In the genomic region with DNA sequence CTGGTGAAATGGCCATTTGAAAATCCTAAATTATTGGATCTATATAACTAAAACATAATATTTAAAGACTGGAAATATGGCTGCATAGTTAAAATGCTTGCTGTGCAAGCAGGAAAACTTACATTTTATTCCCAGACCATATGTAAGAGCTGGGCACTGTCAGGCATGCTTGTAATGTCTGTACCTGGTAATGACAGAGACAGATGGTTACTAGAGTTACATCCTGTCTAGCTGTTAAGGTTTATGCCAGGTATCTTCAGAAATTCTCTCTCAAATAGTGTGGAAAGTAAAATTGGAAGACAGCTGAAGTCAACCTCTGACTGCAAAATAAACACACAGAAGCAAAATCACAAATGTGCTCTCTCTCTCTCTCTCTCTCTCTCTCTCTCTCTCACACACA, we compare ENCODE assay signal across 16 mouse cellular contexts.
DNase-seq lines count a peak whose midpoint lies in the region; ATAC-seq lines count a peak whose summit lies in the region.
"Had no signal": no experiment of that assay in that cellular context is flagged by ENCODE, and none has a peak within 500 bp of the region (broad histone marks: within the 10 kb centered on the region; RNA-seq: fewer than 3 reads in every experiment).

No protein-coding gene starts in this region.

- no peak overlapping the region for H3K27ac ChIP-seq in hindbrain, embryonic 14.5 days
- H3K27ac ChIP-seq: embryonic facial prominence, embryonic 10.5 days; embryonic facial prominence, embryonic 12.5 days; forebrain, embryonic 13.5 days; forebrain, embryonic 15.5 days had no signal

- no peaks in the 10 kb centered on the region for H3K27me3 ChIP-seq in hindbrain, embryonic 14.5 days (ENCODE audit: control insufficient read depth, insufficient read depth, low read length)
- H3K27me3 ChIP-seq: embryonic facial prominence, embryonic 12.5 days; forebrain, embryonic 13.5 days; forebrain, embryonic 15.5 days had no signal

- no peak overlapping the region for H3K9ac ChIP-seq in hindbrain, embryonic 14.5 days
- H3K9ac ChIP-seq: embryonic facial prominence, embryonic 12.5 days; forebrain, embryonic 13.5 days; forebrain, embryonic 15.5 days; forebrain, postnatal 0 days had no signal

- no peak for ATAC-seq in hindbrain, embryonic 14.5 days (ENCODE audit: low FRiP score)
- no peak for ATAC-seq in frontal cortex, adult (ENCODE audit: low TSS enrichment)
- ATAC-seq: forebrain, embryonic 13.5 days; forebrain, embryonic 15.5 days; forebrain, postnatal 0 days had no signal

- H3K36me3 ChIP-seq in hindbrain, embryonic 14.5 days (replicated peaks; ENCODE audit: control insufficient read depth, insufficient read depth) = no peaks in the 10 kb centered on the region
- H3K36me3 ChIP-seq: embryonic facial prominence, embryonic 10.5 days; embryonic facial prominence, embryonic 12.5 days; forebrain, embryonic 15.5 days had no signal

- no peaks in the 10 kb centered on the region for H3K4me1 ChIP-seq in hindbrain, embryonic 14.5 days (replicated peaks; ENCODE audit: control insufficient read depth, insufficient read depth, low read length)
- H3K4me1 ChIP-seq: embryonic facial prominence, embryonic 10.5 days; embryonic facial prominence, embryonic 12.5 days; forebrain, embryonic 13.5 days; forebrain, embryonic 15.5 days had no signal

- H3K4me2 ChIP-seq in hindbrain, embryonic 14.5 days (replicated peaks) = no peak overlapping the region
- H3K4me2 ChIP-seq: embryonic facial prominence, embryonic 12.5 days; forebrain, embryonic 13.5 days; forebrain, embryonic 15.5 days had no signal

- H3K4me3 ChIP-seq in hindbrain, embryonic 14.5 days (replicated peaks; ENCODE audit: low read length) = no peak overlapping the region
- H3K4me3 ChIP-seq: embryonic facial prominence, embryonic 10.5 days; embryonic facial prominence, embryonic 12.5 days; forebrain, embryonic 13.5 days; forebrain, embryonic 15.5 days had no signal

- DNase-seq in brain, adult 2 months (ENCODE audit: low read depth, low spot score) = peak; percentile 90
- DNase-seq in cerebellum, adult 11 months = peak; percentile 18
- peak; percentile 24 to 42 for DNase-seq in cerebellum, adult 18-20 months
- peak; percentile 84 for DNase-seq in cerebellum, adult 9-10 months
- no peak for DNase-seq in heart, postnatal 4 days
- no peak for DNase-seq in hindbrain, embryonic 14.5 days (ENCODE audit: low spot score)
- DNase-seq in thymus, postnatal 25 days = no peak
- DNase-seq: adrenal gland, adult 2 months; adrenal gland, postnatal 10 days; adrenal gland, postnatal 25 days; forebrain, postnatal 0 days had no signal

- no peaks in the 10 kb centered on the region for H3K9me3 ChIP-seq in hindbrain, embryonic 14.5 days (ENCODE audit: control insufficient read depth, low read length)
- H3K9me3 ChIP-seq: embryonic facial prominence, embryonic 10.5 days; embryonic facial prominence, embryonic 12.5 days; forebrain, embryonic 13.5 days; forebrain, embryonic 15.5 days had no signal

Comparison
In these comparisons a context has a peak if more than half of its experiments do, and no peak if none do; other contexts are left out.
1. DNase-seq: peak in brain, adult 2 months (single experiment), cerebellum, adult 11 months (single experiment), cerebellum, adult 18-20 months (2 of 2) and cerebellum, adult 9-10 months (single experiment); none in heart, postnatal 4 days (single experiment), hindbrain, embryonic 14.5 days (single experiment) and thymus, postnatal 25 days (single experiment).